Mouse (Mus musculus): Measurements from ENCODE around the gene Dchs1. TPM values are rescaled to one million over a fixed set of nuclear protein-coding genes. Genes with fewer than 3 reads are reported as not detected.
"Not testable (repeated sequence)": the region's sequence is repeated elsewhere in the genome, so short reads cannot be mapped to it uniquely, and the experiment has no call there.

The Dchs1 gene
- total and polyA plus RNA-seq, 2 experiments from 2014 or later, result 7.5 to 105 TPM

GRCm38 (mm10) chr7:105752716-105753115, 34.7 kb downstream of the Dchs1 start:
- TF ChIP-seq CTCF (IDR thresholded peaks at IDR 0.05), result 0 out of 2 replicates have a peak, but pooled peaks have one; percentile 8
- Histone ChIP-seq H3K9ac (replicated peaks; ENCODE audit: low read length, poor library complexity, severe bottlenecking) (no peak overlapping the region), H3K36me3 (ENCODE audit: insufficient read depth, low read length) (peaks cover 55% of the 10 kb centered on the region), H3K4me1 (ENCODE audit: insufficient read depth, low read length) (peaks cover 4% of the 10 kb centered on the region; the same call in 1 of the 2 replicates), H3K27ac (ENCODE audit: low read depth, low read length) (peak overlapping the region; percentile 43; the same call in 1 of the 2 replicates), H3K27me3 (ENCODE audit: insufficient read depth, low read length) (no peaks in the 10 kb centered on the region), H3K9me3 (ENCODE audit: low read length) (no peaks in the 10 kb centered on the region), H3K4me2 (ENCODE audit: low read depth, low read length, poor library complexity, severe bottlenecking) (no peak overlapping the region), H3K4me3 (ENCODE audit: low read depth, low read length) (no peak overlapping the region)
- DNase-seq (ENCODE audit: low spot score) (peak; percentile 45), ATAC-seq (ENCODE audit: low FRiP score) (peak; percentile 38)
- WGBS, result 88% methylated on average over 2 of the region's 2 CpGs

- Histone ChIP-seq H3K4me1 (ENCODE audit: insufficient read depth, low read length) (peaks cover 4% of the 10 kb centered on the region; the same call in 1 of the 2 replicates), H3K4me3 (ENCODE audit: low read depth, low read length) (peak within 1 kb of the TSS; percentile 43), H3K36me3 (ENCODE audit: insufficient read depth, low read length) (peaks cover 51% of the 10 kb centered on the region), H3K4me2 (ENCODE audit: low read depth, low read length, poor library complexity, severe bottlenecking) (peak within 1 kb of the TSS; percentile 65), H3K27me3 (ENCODE audit: insufficient read depth, low read length) (no peaks in the 10 kb centered on the region), H3K27ac (ENCODE audit: low read depth, low read length) (peak within 1 kb of the TSS; percentile 77), H3K9ac (replicated peaks; ENCODE audit: low read length, poor library complexity, severe bottlenecking) (peak within 1 kb of the TSS; percentile 64), H3K9me3 (ENCODE audit: low read length) (no peaks in the 10 kb centered on the region)
- DNase-seq (ENCODE audit: low spot score), result peak; percentile 97
- no peak for TF ChIP-seq CTCF (IDR thresholded peaks at IDR 0.05)
- ATAC-seq (ENCODE audit: low FRiP score), result peak; percentile 93
- 16% methylated on average over 20 of the region's 20 CpGs for WGBS
Observed at GRCm38 (mm10) chr7:105751491-105752433, 35.7 kb downstream of the Dchs1 start, which contains the start of gene Tpp1. Tpp1 (minus strand) TSS chr7:105752235.

GRCm38 (mm10) chr7:105747776-105748175, 39.7 kb downstream of the Dchs1 start:
- no peak for DNase-seq (ENCODE audit: low spot score)
- H3K27me3 ChIP-seq (ENCODE audit: insufficient read depth, low read length), result no peaks in the 10 kb centered on the region
- H3K36me3 ChIP-seq (ENCODE audit: insufficient read depth, low read length), result peaks cover 14% of the 10 kb centered on the region
- no peak for TF ChIP-seq CTCF (IDR thresholded peaks at IDR 0.05)
- no peak overlapping the region for H3K4me3 ChIP-seq (ENCODE audit: low read depth, low read length)
- no peaks in the 10 kb centered on the region for H3K9me3 ChIP-seq (ENCODE audit: low read length)
- no peak overlapping the region for H3K27ac ChIP-seq (ENCODE audit: low read depth, low read length)
- H3K4me2 ChIP-seq (ENCODE audit: low read depth, low read length, poor library complexity, severe bottlenecking), result no peak overlapping the region
- peaks cover 8% of the 10 kb centered on the region; the same call in 1 of the 2 replicates for H3K4me1 ChIP-seq (ENCODE audit: insufficient read depth, low read length)
- no peak for ATAC-seq (ENCODE audit: low FRiP score)
- no peak overlapping the region for H3K9ac ChIP-seq (replicated peaks; ENCODE audit: low read length, poor library complexity, severe bottlenecking)
- 81% methylated on average over 2 of the region's 2 CpGs for WGBS

GRCm38 (mm10) chr7:105743926-105744590, 43.4 kb downstream of the Dchs1 start, which contains the start of gene Taf10:
Taf10 (minus strand) TSS chr7:105744361.
- Histone ChIP-seq H3K9me3 (ENCODE audit: low read length) (no peaks in the 10 kb centered on the region), H3K9ac (replicated peaks; ENCODE audit: low read length, poor library complexity, severe bottlenecking) (peak within 1 kb of the TSS; percentile 86), H3K27ac (ENCODE audit: low read depth, low read length) (peak within 1 kb of the TSS; percentile 77), H3K27me3 (ENCODE audit: insufficient read depth, low read length) (no peaks in the 10 kb centered on the region), H3K4me3 (ENCODE audit: low read depth, low read length) (peak within 1 kb of the TSS; percentile 94), H3K4me1 (ENCODE audit: insufficient read depth, low read length) (peaks cover 3% of the 10 kb centered on the region; the same call in 1 of the 2 replicates), H3K4me2 (ENCODE audit: low read depth, low read length, poor library complexity, severe bottlenecking) (peak within 1 kb of the TSS; percentile 89), H3K36me3 (ENCODE audit: insufficient read depth, low read length) (peaks cover 26% of the 10 kb centered on the region)
- ATAC-seq (ENCODE audit: low FRiP score) (peak; percentile 97), DNase-seq (ENCODE audit: low spot score) (peak; percentile 92)
- WGBS, result 2% methylated on average over 57 of the region's 67 CpGs
- peak; percentile 55 for TF ChIP-seq CTCF (IDR thresholded peaks at IDR 0.05)

- Histone ChIP-seq H3K4me2 (ENCODE audit: low read depth, low read length, poor library complexity, severe bottlenecking) (peak overlapping the region; percentile 89), H3K4me3 (ENCODE audit: low read depth, low read length) (peak overlapping the region; percentile 94), H3K9ac (replicated peaks; ENCODE audit: low read length, poor library complexity, severe bottlenecking) (peak overlapping the region; percentile 86), H3K36me3 (ENCODE audit: insufficient read depth, low read length) (peaks cover 24% of the 10 kb centered on the region), H3K27ac (ENCODE audit: low read depth, low read length) (peak overlapping the region; percentile 77; the same call in 1 of the 2 replicates)
- H3K27me3 ChIP-seq (ENCODE audit: insufficient read depth, low read length); H3K9me3 ChIP-seq (ENCODE audit: low read length); DNase-seq (ENCODE audit: low spot score); H3K4me1 ChIP-seq (ENCODE audit: insufficient read depth, low read length); ATAC-seq (ENCODE audit: low FRiP score): not testable (repeated sequence)
- WGBS, result 37% methylated on average over 18 of the region's 20 CpGs
Observed at GRCm38 (mm10) chr7:105743246-105743925, 44.1 kb downstream of the Dchs1 start.

- H3K27ac ChIP-seq (ENCODE audit: low read depth, low read length); H3K4me1 ChIP-seq (ENCODE audit: insufficient read depth, low read length); H3K4me3 ChIP-seq (ENCODE audit: low read depth, low read length); DNase-seq (ENCODE audit: low spot score); ATAC-seq (ENCODE audit: low FRiP score); H3K4me2 ChIP-seq (ENCODE audit: low read depth, low read length, poor library complexity, severe bottlenecking); H3K27me3 ChIP-seq (ENCODE audit: insufficient read depth, low read length); H3K9ac ChIP-seq (replicated peaks; ENCODE audit: low read length, poor library complexity, severe bottlenecking); H3K9me3 ChIP-seq (ENCODE audit: low read length): not testable (repeated sequence)
- WGBS, result 91% methylated on average over 7 of the region's 7 CpGs
- peaks cover 22% of the 10 kb centered on the region for H3K36me3 ChIP-seq (ENCODE audit: insufficient read depth, low read length)
Observed at GRCm38 (mm10) chr7:105742539-105743215, 44.8 kb downstream of the Dchs1 start.

Data from midbrain, postnatal 0 days (tissue).